Mouse (Mus musculus) layer of hippocampus, adult 9-10 months (tissue): ENCODE results near the gene Rnf166.
A peak's percentile ranks its signal among the peaks of the same experiment; 100 is the strongest.

ENCODE experiments used
- DNase-seq: peaks from one replicate; pipeline ENCODE4 v3.0.0; 2022; ENCODE audit warnings: low spot score

Gene Rnf166

GRCm38 (mm10) chr8:122469407-122469806, 6.5 kb downstream of the Rnf166 start:
- DNase-seq = no peak

- DNase-seq = no peak
Observed at GRCm38 (mm10) chr8:122467816-122468215, 8.0 kb downstream of the Rnf166 start.

GRCm38 (mm10) chr8:122464985-122465384, 10.9 kb downstream of the Rnf166 start:
- DNase-seq = no peak

- DNase-seq = no peak
Observed at GRCm38 (mm10) chr8:122463651-122464640, 11.9 kb downstream of the Rnf166 start.

GRCm38 (mm10) chr8:122462510-122462909, 13.4 kb downstream of the Rnf166 start:
- no peak for DNase-seq

- no peak for DNase-seq
Observed at GRCm38 (mm10) chr8:122461473-122462148, 14.3 kb downstream of the Rnf166 start.

GRCm38 (mm10) chr8:122460524-122461472, 15.1 kb downstream of the Rnf166 start, which contains the start of gene Snai3:
Gene Snai3 (minus strand): TSS chr8:122460733.
- no peak for DNase-seq

- no peak for DNase-seq
Observed at GRCm38 (mm10) chr8:122459990-122460389, 15.9 kb downstream of the Rnf166 start.

GRCm38 (mm10) chr8:122459218-122459900, 16.5 kb downstream of the Rnf166 start:
- DNase-seq = no peak

- DNase-seq = no peak
Observed at GRCm38 (mm10) chr8:122457171-122457570, 18.7 kb downstream of the Rnf166 start.

GRCm38 (mm10) chr8:122454409-122454808, 21.5 kb downstream of the Rnf166 start:
- no peak for DNase-seq

GRCm38 (mm10) chr8:122452154-122452553, 23.7 kb downstream of the Rnf166 start:
- DNase-seq = no peak

- no peak for DNase-seq
Observed at GRCm38 (mm10) chr8:122451161-122451703, 24.6 kb downstream of the Rnf166 start.

- DNase-seq = no peak
Observed at GRCm38 (mm10) chr8:122445203-122445602, 30.7 kb downstream of the Rnf166 start.

GRCm38 (mm10) chr8:122444058-122444748, 31.7 kb downstream of the Rnf166 start:
- DNase-seq = peak; percentile 88

- peak; percentile 99 for DNase-seq
Observed at GRCm38 (mm10) chr8:122443262-122444006, 32.4 kb downstream of the Rnf166 start, which contains the start of gene Mvd. Gene Mvd (minus strand): TSS chr8:122443422.

GRCm38 (mm10) chr8:122442781-122443180, 33.1 kb downstream of the Rnf166 start:
- DNase-seq = no peak

- no peak for DNase-seq
Observed at GRCm38 (mm10) chr8:122442356-122442755, 33.5 kb downstream of the Rnf166 start.

GRCm38 (mm10) chr8:122441326-122441725, 34.5 kb downstream of the Rnf166 start:
- DNase-seq = no peak
